Mouse (Mus musculus) neural tube, embryonic 15.5 days (tissue): Measurements from ENCODE around the gene Slc12a3. TPM values are rescaled to one million over a fixed set of nuclear protein-coding genes. Genes with fewer than 3 reads are reported as not detected.

Source experiments
- ATAC-seq: fragments of 200-750 bp; cut with Nextera tagmentation; 2 replicates; pipeline ENCODE4 v1.8.0; 2017; ENCODE audit warnings: mild to moderate bottlenecking, moderate TSS enrichment, moderate library complexity; ENCODE audit not compliant: low FRiP score
- H3K27ac ChIP-seq: fragments of 300-500 bp; sonication (generic); replicated peaks from 2 replicates; pipeline ENCODE4 v1.5.1; 2015; ENCODE audit warnings: mild to moderate bottlenecking, inconsistent platforms
- H3K27me3 ChIP-seq: fragments of 300-500 bp; sonication (generic); replicated peaks from 2 replicates; pipeline ENCODE4 v1.6.1; 2015; ENCODE audit warnings: inconsistent platforms
- H3K36me3 ChIP-seq: fragments of 300-500 bp; sonication (generic); 2 replicates; pipeline ENCODE4 v1.6.1; 2015; ENCODE audit warnings: inconsistent platforms
- H3K4me1 ChIP-seq: fragments of 300-500 bp; sonication (generic); 2 replicates; pipeline ENCODE4 v1.6.1; 2015; ENCODE audit warnings: inconsistent platforms
- H3K4me2 ChIP-seq: fragments of 300-500 bp; sonication (generic); 2 replicates; pipeline ENCODE4 v1.6.1; 2015; ENCODE audit warnings: inconsistent platforms, mild to moderate bottlenecking, moderate library complexity
- H3K4me3 ChIP-seq: fragments of 300-500 bp; sonication (generic); replicated peaks from 2 replicates; pipeline ENCODE4 v1.5.1; 2015; ENCODE audit warnings: mild to moderate bottlenecking, inconsistent platforms
- H3K9ac ChIP-seq: fragments of 300-500 bp; sonication (generic); replicated peaks from 2 replicates; pipeline ENCODE4 v1.6.1; 2015; ENCODE audit warnings: mild to moderate bottlenecking, inconsistent platforms
- H3K9me3 ChIP-seq: fragments of 300-500 bp; sonication (generic); replicated peaks from 2 replicates; pipeline ENCODE4 v1.6.1; 2016; ENCODE audit warnings: inconsistent platforms
- WGBS: fragments of 180-500 bp; shearing (Covaris S2); methylation state at CpG from one replicate; pipeline ENCODE4 v1.1.7; 2015; ENCODE audit warnings: mixed read lengths; 5-methylcytosine and 5-hydroxymethylcytosine counted together
- polyA plus RNA-seq: library from polyadenylated mRNA; unstranded; fragments of >200 nt; fragmentation: Nextera tagmentation; extraction: Ambion mirVana; gene quantifications from 2 replicates; pipeline ENCODE4 v1.2.1, GENCODE M21; 2015

The Slc12a3 gene
- polyA plus RNA-seq = 0.10 and 0.23 TPM in 2 replicates

GRCm38 (mm10) chr8:94328932-94329728 lies at the start of gene Slc12a3:
Gene Slc12a3, plus strand, starts transcription at chr8:94329201.
- H3K27me3 ChIP-seq = no peaks in the 10 kb centered on the region
- no peak within 1 kb of the TSS for H3K9ac ChIP-seq
- no peaks in the 10 kb centered on the region for H3K36me3 ChIP-seq
- no peak for ATAC-seq
- H3K4me1 ChIP-seq = no peaks in the 10 kb centered on the region
- no peaks in the 10 kb centered on the region for H3K9me3 ChIP-seq
- WGBS = 80% methylated on average over 21 of the region's 21 CpGs
- H3K27ac ChIP-seq = no peak within 1 kb of the TSS
- H3K4me3 ChIP-seq = no peak within 1 kb of the TSS
- H3K4me2 ChIP-seq = no peak within 1 kb of the TSS

- no peaks in the 10 kb centered on the region for H3K36me3 ChIP-seq
- H3K4me2 ChIP-seq = no peak overlapping the region
- H3K27ac ChIP-seq = no peak overlapping the region
- no peak overlapping the region for H3K9ac ChIP-seq
- no peaks in the 10 kb centered on the region for H3K27me3 ChIP-seq
- peaks cover 14% of the 10 kb centered on the region for H3K4me1 ChIP-seq
- H3K9me3 ChIP-seq = no peaks in the 10 kb centered on the region
- 81% methylated on average over 5 of the region's 5 CpGs for WGBS
- no peak for ATAC-seq
- H3K4me3 ChIP-seq = no peak overlapping the region
These were observed 48.9 kb upstream of the Slc12a3 start for GRCm38 (mm10) chr8:94280001-94280613.

- Histone ChIP-seq H3K36me3 (0 out of 2 replicates have a peak, but pooled peaks cover 2% of the 10 kb centered on the region), H3K9ac (no peak overlapping the region), H3K4me3 (no peak overlapping the region), H3K27me3 (no peaks in the 10 kb centered on the region), H3K4me2 (no peak overlapping the region), H3K27ac (peak overlapping the region; percentile 28; the same call in 1 of the 2 replicates), H3K4me1 (peaks cover 17% of the 10 kb centered on the region), H3K9me3 (no peaks in the 10 kb centered on the region)
- WGBS = 58% methylated on average over 3 of the region's 3 CpGs
- ATAC-seq = no peak
These were observed 46.5 kb upstream of the Slc12a3 start for GRCm38 (mm10) chr8:94282453-94282985.

GRCm38 (mm10) chr8:94284204-94284603 lies 44.8 kb upstream of the Slc12a3 start:
- Histone ChIP-seq H3K9ac (no peak overlapping the region), H3K9me3 (no peaks in the 10 kb centered on the region), H3K4me2 (no peak overlapping the region), H3K4me3 (no peak overlapping the region), H3K36me3 (0 out of 2 replicates have a peak, but pooled peaks cover 3% of the 10 kb centered on the region), H3K4me1 (peaks cover 17% of the 10 kb centered on the region), H3K27ac (no peak overlapping the region), H3K27me3 (no peaks in the 10 kb centered on the region)
- WGBS = 88% methylated on average over 7 of the region's 7 CpGs
- no peak for ATAC-seq

GRCm38 (mm10) chr8:94290606-94291005 lies 38.4 kb upstream of the Slc12a3 start:
- no peak overlapping the region for H3K4me3 ChIP-seq
- no peak overlapping the region for H3K27ac ChIP-seq
- peaks cover 24% of the 10 kb centered on the region for H3K36me3 ChIP-seq
- no peak for ATAC-seq
- no peaks in the 10 kb centered on the region for H3K27me3 ChIP-seq
- no peak overlapping the region for H3K9ac ChIP-seq
- H3K4me2 ChIP-seq = no peak overlapping the region
- WGBS = 98% methylated on average over 5 of the region's 5 CpGs
- peaks cover 10% of the 10 kb centered on the region for H3K4me1 ChIP-seq
- no peaks in the 10 kb centered on the region for H3K9me3 ChIP-seq

- Histone ChIP-seq H3K36me3 (peaks cover 30% of the 10 kb centered on the region), H3K9me3 (no peaks in the 10 kb centered on the region), H3K27ac (peak overlapping the region; percentile 38; the same call in 1 of the 2 replicates), H3K4me1 (peaks cover 16% of the 10 kb centered on the region), H3K27me3 (no peaks in the 10 kb centered on the region), H3K4me3 (no peak overlapping the region), H3K9ac (no peak overlapping the region), H3K4me2 (no peak overlapping the region)
- ATAC-seq = 0 out of 2 replicates have a peak, but pooled peaks have one; percentile 35
- WGBS = 56% methylated on average over 6 of the region's 6 CpGs
These were observed 36.9 kb upstream of the Slc12a3 start for GRCm38 (mm10) chr8:94292072-94292471.

GRCm38 (mm10) chr8:94292626-94293025 lies 36.4 kb upstream of the Slc12a3 start:
- Histone ChIP-seq H3K9ac (no peak overlapping the region), H3K4me2 (no peak overlapping the region), H3K4me1 (peaks cover 18% of the 10 kb centered on the region), H3K4me3 (no peak overlapping the region), H3K27ac (no peak overlapping the region), H3K9me3 (no peaks in the 10 kb centered on the region), H3K27me3 (no peaks in the 10 kb centered on the region), H3K36me3 (peaks cover 30% of the 10 kb centered on the region)
- 89% methylated on average over 8 of the region's 8 CpGs for WGBS
- no peak for ATAC-seq

GRCm38 (mm10) chr8:94295687-94296086 lies 33.3 kb upstream of the Slc12a3 start:
- WGBS = 83% methylated on average over 6 of the region's 6 CpGs
- peak overlapping the region; percentile 64 for H3K27ac ChIP-seq

GRCm38 (mm10) chr8:94296312-94296991 lies 32.5 kb upstream of the Slc12a3 start:
- H3K4me3 ChIP-seq = no peak overlapping the region
- H3K9ac ChIP-seq = no peak overlapping the region
- H3K36me3 ChIP-seq = peaks cover 41% of the 10 kb centered on the region
- H3K9me3 ChIP-seq = no peaks in the 10 kb centered on the region
- no peak for ATAC-seq
- peak overlapping the region; percentile 64 for H3K27ac ChIP-seq
- H3K4me2 ChIP-seq = no peak overlapping the region
- no peaks in the 10 kb centered on the region for H3K27me3 ChIP-seq
- WGBS = 71% methylated on average over 9 of the region's 9 CpGs
- H3K4me1 ChIP-seq = peaks cover 18% of the 10 kb centered on the region

More at GRCm38 (mm10) chr8:94295687-94296086, 33.3 kb upstream of the Slc12a3 start:
- Histone ChIP-seq H3K4me3 (no peak overlapping the region), H3K9ac (no peak overlapping the region), H3K4me2 (no peak overlapping the region), H3K27me3 (no peaks in the 10 kb centered on the region), H3K9me3 (no peaks in the 10 kb centered on the region), H3K4me1 (peaks cover 18% of the 10 kb centered on the region), H3K36me3 (peaks cover 35% of the 10 kb centered on the region)
- ATAC-seq = no peak

GRCm38 (mm10) chr8:94297101-94297500 lies 31.9 kb upstream of the Slc12a3 start:
- no peak for ATAC-seq
- WGBS = 43% methylated on average over 6 of the region's 6 CpGs
- H3K4me1 ChIP-seq = peaks cover 13% of the 10 kb centered on the region
- no peak overlapping the region for H3K9ac ChIP-seq
- no peak overlapping the region; the same call in 1 of the 2 replicates for H3K4me2 ChIP-seq
- H3K27me3 ChIP-seq = no peaks in the 10 kb centered on the region
- H3K36me3 ChIP-seq = peaks cover 47% of the 10 kb centered on the region
- no peak overlapping the region for H3K4me3 ChIP-seq
- H3K27ac ChIP-seq = peak overlapping the region; percentile 45; the same call in 1 of the 2 replicates
- no peaks in the 10 kb centered on the region for H3K9me3 ChIP-seq

GRCm38 (mm10) chr8:94300809-94301208 lies 28.2 kb upstream of the Slc12a3 start:
- no peak for ATAC-seq
- no peaks in the 10 kb centered on the region for H3K27me3 ChIP-seq
- no peak overlapping the region for H3K4me3 ChIP-seq
- H3K36me3 ChIP-seq = peaks cover 64% of the 10 kb centered on the region
- peaks cover 8% of the 10 kb centered on the region for H3K4me1 ChIP-seq
- WGBS = 66% methylated on average over 4 of the region's 4 CpGs
- no peak overlapping the region for H3K27ac ChIP-seq
- H3K9me3 ChIP-seq = no peaks in the 10 kb centered on the region
- no peak overlapping the region for H3K4me2 ChIP-seq
- no peak overlapping the region for H3K9ac ChIP-seq
